Mouse (Mus musculus) megakaryocyte, embryonic 14.5 days (primary cell): Measurements from ENCODE around the gene Sass6.

ENCODE experiments used
- FLI1 ChIP-seq: IDR thresholded peaks from 2 replicates; pipeline ENCODE4 v1.6.1; 2012; ENCODE audit warnings: low read length, inconsistent platforms, mixed read lengths
- GATA1 ChIP-seq: IDR thresholded peaks from 3 replicates; pipeline ENCODE4 v1.6.1; 2012; ENCODE audit warnings: mixed read lengths, low read length, inconsistent platforms, borderline replicate concordance

GRCm38 (mm10) chr3:116594076-116594727 is 580 bp upstream of the Sass6 start:
- TF ChIP-seq GATA1 (no peak), FLI1 (no peak)
